Mouse (Mus musculus): ENCODE results near the gene Msln. TPM values are rescaled to one million over a fixed set of nuclear protein-coding genes. Genes with fewer than 3 reads are reported as not detected.

Gene Msln
- 10 to 100 TPM; 30.0 to 34.5 TPM for total RNA-seq (2021)
- long read RNA-seq, experiment 1, transcript Msln-208 (16 exons, 2,165 nt): major isoform, 19 of 50 reads
- long read RNA-seq, experiment 1, transcript Msln-201 (16 exons, 2,114 nt): minor isoform, 5 of 50 reads
- long read RNA-seq, experiment 1, transcript Msln-207 (17 exons, 2,044 nt): minor isoform, 18 of 50 reads
- long read RNA-seq, experiment 1, partial matches to known transcripts: 4 of 50 reads
- long read RNA-seq, experiment 1, other reads (novel, unspliced or antisense): 3 of 50 reads
- long read RNA-seq, experiment 2, transcript Msln-208 (16 exons, 2,165 nt): major isoform, 18 of 45 reads
- long read RNA-seq, experiment 2, transcript Msln-205 (17 exons, 2,054 nt): minor isoform, 5 of 45 reads
- long read RNA-seq, experiment 2, transcript Msln-207 (17 exons, 2,044 nt): minor isoform, 13 of 45 reads
- long read RNA-seq, experiment 2, partial matches to known transcripts: 2 of 45 reads
- long read RNA-seq, experiment 2, other reads (novel, unspliced or antisense): 3 of 45 reads

GRCm38 (mm10) chr17:25754241-25754640, at the start of gene Msln:
Msln (minus strand) TSS chr17:25754378.
- intact Hi-C loops (cut with DNase I): no loop called here
- DNase-seq: no peak

- DNase-seq: peak; percentile 51 to 74
- intact Hi-C loops (cut with DNase I): loop anchor here (5.0 kb wide), 1 partner anchor 226 kb away; the partner anchor contains the start of gene Lmf1
Measured at GRCm38 (mm10) chr17:25802825-25803517, 48.8 kb upstream of the Msln start.

- intact Hi-C loops (cut with DNase I): loop anchor here (1.0 to 5.0 kb wide), 3 partner anchors 28 to 224 kb away; partner anchors contain the start of genes Lmf1 and Narfl
- DNase-seq: peak; percentile 60 to 78
Measured at GRCm38 (mm10) chr17:25801029-25801428, 46.9 kb upstream of the Msln start.

- intact Hi-C loops (cut with DNase I): no loop called here
- DNase-seq: peak; percentile 90 to 91
Measured at GRCm38 (mm10) chr17:25796951-25797369, 42.8 kb upstream of the Msln start, which contains the start of gene Metrn. Metrn (minus strand) TSS chr17:25797136.

GRCm38 (mm10) chr17:25796211-25796771, 42.1 kb upstream of the Msln start:
- intact Hi-C loops (cut with DNase I): no loop called here
- DNase-seq: peak; percentile 61 to 68

GRCm38 (mm10) chr17:25795609-25796092, 41.5 kb upstream of the Msln start, which contains the start of gene AC134908.4:
AC134908.4 (minus strand) TSS chr17:25795659.
- DNase-seq: no peak
- intact Hi-C loops (cut with DNase I): no loop called here

GRCm38 (mm10) chr17:25794998-25795397, 40.8 kb upstream of the Msln start:
- intact Hi-C loops (cut with DNase I): no loop called here
- DNase-seq: no peak

GRCm38 (mm10) chr17:25794197-25794596, 40.0 kb upstream of the Msln start:
- intact Hi-C loops (cut with DNase I): no loop called here
- DNase-seq: no peak

GRCm38 (mm10) chr17:25792615-25793014, 38.4 kb upstream of the Msln start, which contains the start of gene Fam173a:
Fam173a (minus strand) TSS chr17:25792901.
- intact Hi-C loops (cut with DNase I): no loop called here

GRCm38 (mm10) chr17:25791843-25792527, 37.8 kb upstream of the Msln start:
- intact Hi-C loops (cut with DNase I): no loop called here
- DNase-seq: peak; percentile 84 to 90

More at GRCm38 (mm10) chr17:25792615-25793014, 38.4 kb upstream of the Msln start, which contains the start of gene Fam173a:
- DNase-seq: peak; percentile 84 to 85

- intact Hi-C loops (cut with DNase I): no loop called here
- DNase-seq: no peak
Measured at GRCm38 (mm10) chr17:25791320-25791842, 37.2 kb upstream of the Msln start.

- no peak for DNase-seq
- intact Hi-C loops (cut with DNase I): no loop called here
Measured at GRCm38 (mm10) chr17:25786781-25787504, 32.8 kb upstream of the Msln start.

GRCm38 (mm10) chr17:25786280-25786679, 32.1 kb upstream of the Msln start, which contains the start of gene Ccdc78:
Ccdc78 (plus strand) TSS chr17:25786580.
- intact Hi-C loops (cut with DNase I): no loop called here
- no peak for DNase-seq

GRCm38 (mm10) chr17:25785281-25785745, 31.1 kb upstream of the Msln start, which contains the start of gene Haghl:
Haghl (minus strand) TSS chr17:25785673.
- intact Hi-C loops (cut with DNase I): no loop called here
- peak; percentile 95 to 96 for DNase-seq

GRCm38 (mm10) chr17:25783861-25784574, 29.8 kb upstream of the Msln start:
- no peak for DNase-seq
- intact Hi-C loops (cut with DNase I): no loop called here

- DNase-seq: peak; percentile 57 to 69
- intact Hi-C loops (cut with DNase I): no loop called here
Measured at GRCm38 (mm10) chr17:25783086-25783485, 28.9 kb upstream of the Msln start.

- DNase-seq: no peak
- intact Hi-C loops (cut with DNase I): no loop called here
Measured at GRCm38 (mm10) chr17:25781339-25781738, 27.2 kb upstream of the Msln start.

GRCm38 (mm10) chr17:25777948-25778347, 23.8 kb upstream of the Msln start:
- intact Hi-C loops (cut with DNase I): no loop called here
- no peak for DNase-seq

All from heart, postnatal 14 days (tissue).